Mouse (Mus musculus) mesoderm, embryonic 11.5 days (tissue): ENCODE data around the gene Ggcx.
A peak's percentile ranks its signal among the peaks of the same experiment; 100 is the strongest.

Source experiments
- DNase-seq: peaks from one replicate; pipeline ENCODE4 v3.0.0-alpha.2; 2012; ENCODE audit warnings: low read depth, low spot score

Ggcx gene

DNA sequence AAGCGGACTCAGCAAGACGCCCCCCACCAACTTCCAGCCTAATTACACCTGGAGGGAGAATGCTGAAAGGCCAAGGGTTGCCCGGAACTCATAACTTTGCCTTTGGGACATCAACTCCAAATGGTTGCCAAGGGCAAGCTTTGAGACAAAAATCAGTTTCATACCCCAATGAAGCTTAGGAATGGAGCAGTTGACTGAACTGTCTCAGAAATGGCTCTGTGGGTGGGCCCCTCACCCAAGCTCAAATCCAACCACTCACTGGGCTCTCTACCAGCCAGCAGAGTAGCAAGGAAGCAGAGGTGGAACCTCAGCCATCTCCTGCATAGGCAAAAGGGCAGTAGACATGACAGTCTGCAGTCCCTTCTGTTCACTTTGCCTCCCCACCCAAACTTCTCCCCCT, 26.3 kb upstream of the Ggcx start:
- DNase-seq: no peak

DNA sequence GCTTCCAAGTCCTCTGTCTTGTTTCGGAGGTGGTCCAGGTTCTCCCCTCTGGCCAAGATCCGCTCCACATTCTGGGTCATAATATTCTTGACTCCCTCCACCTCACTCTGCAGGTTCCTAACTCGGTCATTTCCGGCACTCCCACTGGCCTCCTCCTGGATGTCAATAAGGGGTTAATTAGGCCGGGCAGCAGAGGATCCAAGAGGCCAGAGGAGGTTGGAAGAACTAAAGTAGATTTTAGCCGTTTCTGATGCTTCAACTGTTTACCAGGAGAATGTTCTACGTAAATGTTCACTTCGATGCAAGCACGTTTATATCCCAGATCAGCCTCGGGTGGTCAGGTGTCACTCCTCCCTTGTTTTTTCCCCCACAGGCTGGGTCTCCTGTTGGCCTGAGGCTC, 25.8 kb upstream of the Ggcx start:
- DNase-seq: no peak

DNA sequence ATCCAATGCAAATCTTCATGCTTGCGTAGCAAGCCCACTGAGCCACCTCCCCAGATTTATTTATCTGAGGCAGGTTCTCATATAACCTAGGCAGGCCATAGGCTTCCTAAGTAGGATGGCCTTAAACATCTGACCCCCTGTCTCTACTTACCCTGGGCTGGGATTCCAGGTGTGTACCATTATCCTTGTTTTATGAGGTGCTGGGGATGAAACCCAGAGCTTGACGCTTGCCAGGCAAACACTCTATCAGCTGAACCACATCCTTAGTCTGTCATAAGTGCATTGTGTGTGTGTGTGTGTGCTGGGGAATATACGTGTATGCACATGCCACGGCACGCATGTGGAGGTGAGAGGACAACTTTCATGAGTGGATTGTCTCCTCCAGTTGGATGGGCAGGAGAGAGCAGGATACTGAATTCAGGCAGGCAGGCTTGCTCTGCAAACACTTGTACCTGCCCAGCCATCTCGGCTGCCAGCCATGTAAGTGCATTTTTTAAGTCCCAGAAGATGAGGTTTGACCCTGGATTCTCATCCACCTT, 25.2 kb upstream of the Ggcx start:
- no peak for DNase-seq

DNA sequence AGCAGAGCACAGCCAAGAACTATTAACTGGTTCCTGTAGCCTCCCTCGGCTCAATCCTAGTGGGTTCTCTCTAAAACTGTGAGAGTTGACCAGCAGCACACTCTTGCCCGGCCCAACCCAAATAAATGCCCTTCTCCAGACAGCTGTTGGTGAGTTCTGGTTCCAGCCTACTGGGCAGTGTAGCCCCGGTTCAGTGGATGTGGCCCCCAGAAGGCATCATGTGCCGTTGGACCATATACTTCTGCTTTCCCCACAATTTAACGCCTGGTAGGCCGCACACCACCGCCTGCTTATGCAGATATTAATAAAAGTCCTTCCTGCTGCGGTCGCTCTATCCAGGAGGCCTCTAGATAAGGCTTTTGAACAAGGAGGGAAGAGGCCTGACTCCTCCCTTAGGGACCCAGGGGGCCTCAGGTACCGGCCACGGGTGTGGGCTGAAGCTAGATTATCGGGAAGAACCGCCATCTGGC, 24.6 kb upstream of the Ggcx start:
- no peak for DNase-seq

DNA sequence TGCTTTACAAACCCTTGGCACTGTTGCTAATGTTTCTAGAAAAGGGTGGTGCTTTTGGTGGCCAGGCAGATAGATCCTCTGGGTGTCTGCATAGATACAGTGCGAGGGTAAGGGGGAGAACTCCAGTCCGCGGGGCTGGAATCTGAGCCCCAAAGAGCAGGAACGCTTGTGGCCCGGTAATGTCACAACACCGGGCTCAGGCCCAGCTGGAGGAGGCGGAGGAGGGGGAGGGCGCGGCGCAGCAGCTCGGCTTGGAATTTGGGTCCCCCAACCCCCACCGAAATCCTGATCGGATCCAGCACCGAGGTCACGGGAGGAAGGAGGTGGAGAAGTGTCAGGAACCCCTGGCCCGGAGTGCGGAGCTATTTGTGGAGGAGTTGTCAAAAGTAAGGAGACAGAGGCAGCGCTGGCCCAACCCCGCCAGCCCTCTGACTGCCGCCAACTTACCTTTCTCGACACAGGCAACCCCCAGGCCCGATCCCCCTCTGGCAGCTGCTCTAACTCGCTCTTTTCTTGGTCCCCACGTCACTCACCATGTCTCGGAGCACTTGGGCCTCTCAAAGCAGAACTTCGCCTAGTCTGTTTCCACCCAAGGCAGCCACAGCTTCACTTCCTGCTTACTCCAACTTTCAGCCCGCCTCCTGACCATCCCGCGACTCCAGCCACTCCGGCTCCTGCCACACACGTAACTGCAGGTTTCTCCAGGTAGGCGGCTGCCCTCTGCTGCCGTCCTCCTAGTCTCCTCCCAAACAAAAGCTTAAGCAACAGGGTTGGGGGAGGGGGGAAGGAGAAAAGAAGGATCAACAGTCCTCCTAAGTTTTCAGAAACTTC, 24.0 kb upstream of the Ggcx start, which contains the start of gene Vamp8:
TSS of gene Vamp8 (minus strand) at position 763 of the 831 bp plus-strand sequence.
- no peak for DNase-seq

DNA sequence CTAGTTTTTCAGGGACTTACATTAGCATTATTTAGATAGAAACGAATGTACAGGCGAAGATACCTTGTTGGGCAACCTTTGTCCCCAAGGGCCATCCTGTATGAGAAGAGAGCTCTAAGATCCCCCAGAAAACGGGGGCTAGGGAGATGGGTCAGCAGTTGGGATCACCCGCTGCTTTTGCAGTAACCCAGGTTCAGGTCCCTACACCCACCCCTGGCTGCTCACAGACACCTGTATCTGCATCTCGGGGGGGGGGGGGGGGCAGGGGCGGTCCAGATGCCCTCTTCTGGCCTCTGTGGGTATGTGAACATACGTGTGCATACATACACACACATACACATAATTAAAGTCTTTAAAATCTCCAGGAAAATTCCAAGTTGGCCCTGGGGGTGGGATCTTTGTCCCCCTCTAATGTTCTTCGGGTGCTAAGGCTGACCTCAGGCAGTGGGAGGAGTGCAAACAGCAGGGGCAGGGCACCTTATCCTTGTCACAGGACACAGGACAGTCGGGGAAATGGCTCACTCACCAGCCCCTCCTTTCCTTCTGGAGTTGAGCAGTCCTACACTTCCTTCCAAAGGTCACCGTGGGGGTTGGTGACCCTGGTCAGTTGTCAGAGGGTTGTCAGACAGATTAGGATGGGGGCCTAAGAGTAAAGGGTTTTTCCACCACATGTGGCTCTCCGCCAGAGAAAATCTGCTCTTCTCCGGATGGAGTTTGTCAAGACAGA, 23.1 kb upstream of the Ggcx start:
- peak; percentile 59 for DNase-seq

DNA sequence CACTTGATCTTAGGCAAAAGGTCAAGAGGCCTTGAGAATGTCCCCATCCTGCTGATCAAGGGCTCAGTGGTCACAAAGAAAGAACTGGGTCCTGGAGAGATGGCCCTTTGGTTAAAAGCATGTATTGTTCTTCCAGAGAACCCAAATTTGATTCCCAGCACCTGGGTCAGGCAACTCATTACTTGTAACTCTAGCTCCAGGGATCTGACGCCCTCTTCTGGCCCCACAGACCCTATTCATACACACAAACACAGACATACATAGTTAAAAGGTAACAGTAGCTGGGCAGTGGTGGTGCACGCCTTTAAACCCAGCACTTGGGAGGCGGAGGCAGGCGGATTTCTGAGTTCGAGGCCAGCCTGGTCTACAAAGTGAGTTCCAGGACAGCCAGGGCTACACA, 21.8 kb upstream of the Ggcx start:
- DNase-seq: no peak

DNA sequence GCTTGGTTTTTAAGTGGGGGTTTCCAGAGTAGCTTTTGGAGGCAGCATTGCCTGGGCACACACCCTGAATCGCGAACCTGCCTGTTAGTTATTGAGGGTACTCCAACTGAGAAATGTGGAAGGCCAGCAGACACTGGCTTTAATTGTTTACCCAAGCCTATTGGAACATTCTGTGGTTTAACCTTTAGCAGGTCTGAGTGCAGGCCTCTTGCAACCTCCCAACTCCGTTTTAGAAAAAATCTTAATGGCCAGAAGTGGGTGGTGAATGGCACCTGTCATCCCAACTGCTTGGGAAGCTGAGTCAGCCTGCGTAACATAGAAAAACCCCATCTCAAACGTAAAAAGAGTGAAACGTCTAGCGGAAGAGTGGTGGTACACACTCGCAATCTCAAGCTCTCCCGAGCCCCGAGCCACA, 17.3 kb upstream of the Ggcx start:
- no peak for DNase-seq

DNA sequence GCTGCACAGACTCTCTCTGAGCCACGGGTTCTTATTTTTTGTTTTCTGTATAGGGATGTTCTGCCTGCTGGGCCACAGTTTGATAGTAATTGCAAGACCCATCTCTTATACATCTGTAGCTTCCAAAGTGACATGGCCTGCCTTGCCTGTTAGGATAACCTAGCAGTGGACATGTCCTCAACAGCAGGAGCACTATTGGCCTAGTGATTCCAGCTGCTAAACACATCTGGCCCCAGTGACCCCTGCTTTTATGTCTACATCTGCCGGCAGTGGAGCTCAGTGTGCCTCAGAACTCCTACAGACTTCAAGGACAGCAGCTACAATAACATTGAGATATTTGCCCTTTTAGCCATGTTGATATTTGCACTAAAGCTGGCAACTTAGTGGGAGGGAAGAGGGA, 14.1 kb upstream of the Ggcx start:
- no peak for DNase-seq

DNA sequence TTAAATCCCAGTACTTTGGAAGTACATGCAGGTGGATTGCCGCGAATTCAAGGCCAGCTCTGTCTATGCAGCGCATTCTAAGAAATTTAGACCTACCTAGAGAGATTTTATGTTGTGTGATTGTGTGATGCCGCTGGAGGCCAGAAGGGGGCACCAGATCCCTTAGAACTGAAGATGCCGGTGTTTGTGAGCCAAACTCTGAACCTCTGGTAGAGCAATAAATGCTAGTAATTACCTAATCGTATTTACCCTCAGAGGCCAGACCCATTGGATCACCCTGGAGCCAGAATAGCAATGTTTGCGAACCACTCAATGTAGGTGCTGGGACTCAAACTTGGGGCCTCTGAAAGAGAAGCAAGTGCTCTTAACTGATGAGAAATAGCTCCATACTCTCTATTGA, 12.2 kb upstream of the Ggcx start:
- DNase-seq: peak; percentile 77

DNA sequence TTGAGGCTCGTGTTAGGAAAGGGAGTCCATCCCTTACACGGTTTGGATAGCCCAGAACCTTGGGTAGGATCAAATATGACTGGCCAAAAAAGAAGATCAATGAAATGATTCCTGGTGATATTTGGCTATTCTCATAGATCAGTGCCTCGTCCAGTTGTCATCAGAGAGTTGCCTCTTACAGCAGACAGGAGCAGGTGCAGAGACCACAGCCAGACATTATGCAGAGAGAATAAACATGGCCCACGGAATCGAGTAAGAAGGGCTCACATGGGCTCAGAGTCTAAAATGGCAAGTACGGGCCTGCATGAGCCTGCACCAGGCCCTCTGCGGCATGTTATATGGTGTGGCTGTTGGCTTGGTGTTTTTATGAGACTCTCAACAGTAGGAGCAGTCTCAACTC, 8.8 kb upstream of the Ggcx start:
- no peak for DNase-seq

DNA sequence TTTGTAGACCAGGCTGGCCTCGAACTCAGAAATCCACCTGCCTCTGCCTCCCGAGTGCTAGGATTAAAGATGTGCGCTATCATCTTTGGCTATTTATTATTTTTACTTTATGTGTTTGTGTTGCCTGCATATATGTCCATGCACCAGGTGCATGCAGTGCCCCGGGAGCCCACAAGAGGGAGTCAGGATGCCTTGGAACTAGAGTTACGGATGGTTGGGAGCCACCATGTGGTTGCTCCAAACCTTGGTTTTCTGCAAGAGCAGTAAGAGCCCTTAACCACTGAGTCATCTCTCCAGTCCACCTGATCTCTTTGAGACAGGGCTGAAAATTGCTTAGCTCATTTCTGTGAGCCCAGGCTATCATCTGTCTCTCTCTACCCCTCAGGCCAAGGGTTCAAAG, 7.0 kb upstream of the Ggcx start:
- DNase-seq: peak; percentile 92

DNA sequence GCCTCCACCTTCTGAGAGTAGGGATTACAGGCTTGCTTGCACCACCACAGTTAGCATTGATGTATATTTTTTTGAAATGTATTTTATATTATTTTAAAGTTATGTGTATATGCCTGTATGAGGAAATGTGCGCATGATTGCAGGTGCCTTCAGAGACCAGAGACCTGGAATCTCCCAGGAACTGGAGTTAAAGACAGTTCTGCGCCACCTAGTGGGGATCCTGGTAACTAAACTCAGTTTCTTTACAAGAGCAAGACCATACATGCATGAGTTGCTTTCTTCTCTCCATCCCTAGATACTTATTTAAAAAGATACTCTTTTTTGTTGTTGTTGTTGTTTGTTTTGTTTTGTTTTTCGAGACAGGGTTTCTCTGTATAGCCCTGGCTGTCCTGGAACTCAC, 4.5 kb upstream of the Ggcx start:
- DNase-seq: peak; percentile 82

DNA sequence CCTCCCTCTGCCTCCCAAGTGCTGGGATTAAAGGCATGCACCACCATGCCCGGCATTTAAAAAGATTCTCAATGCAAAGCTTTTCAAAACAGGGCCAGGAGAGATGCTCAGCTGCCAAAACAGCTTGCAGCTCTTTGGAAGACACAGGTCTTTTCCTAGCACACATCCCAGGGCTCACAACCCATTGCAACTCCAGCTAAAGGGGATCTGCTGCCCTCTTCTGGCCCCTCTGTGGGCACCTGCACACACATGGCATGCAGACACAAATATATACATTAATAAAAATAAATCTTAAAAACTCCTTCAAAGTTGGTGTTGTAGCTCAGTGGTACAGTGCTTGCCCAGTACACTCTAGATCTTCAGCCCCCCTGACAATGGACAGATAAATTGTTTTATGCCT, 4.1 kb upstream of the Ggcx start:
- no peak for DNase-seq

DNA sequence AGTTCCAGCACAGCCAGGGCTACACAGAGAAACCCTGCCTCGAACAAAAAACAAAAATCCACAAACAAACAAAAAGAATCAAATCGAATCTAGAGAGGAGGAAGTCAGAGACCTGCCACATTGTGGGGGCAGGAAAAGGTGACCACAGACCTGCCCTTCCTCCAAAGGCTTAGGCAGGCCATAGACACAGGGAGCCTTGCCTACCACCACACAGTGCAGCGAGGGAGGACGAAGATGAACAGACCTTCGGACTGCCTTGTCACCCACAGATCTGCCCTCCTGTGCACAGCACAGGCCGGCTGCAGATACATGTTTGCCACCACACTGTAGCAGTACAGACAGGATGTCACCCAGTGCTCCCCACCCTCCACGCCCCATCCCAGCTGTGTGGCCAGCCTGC, 3.6 kb upstream of the Ggcx start:
- DNase-seq: no peak

DNA sequence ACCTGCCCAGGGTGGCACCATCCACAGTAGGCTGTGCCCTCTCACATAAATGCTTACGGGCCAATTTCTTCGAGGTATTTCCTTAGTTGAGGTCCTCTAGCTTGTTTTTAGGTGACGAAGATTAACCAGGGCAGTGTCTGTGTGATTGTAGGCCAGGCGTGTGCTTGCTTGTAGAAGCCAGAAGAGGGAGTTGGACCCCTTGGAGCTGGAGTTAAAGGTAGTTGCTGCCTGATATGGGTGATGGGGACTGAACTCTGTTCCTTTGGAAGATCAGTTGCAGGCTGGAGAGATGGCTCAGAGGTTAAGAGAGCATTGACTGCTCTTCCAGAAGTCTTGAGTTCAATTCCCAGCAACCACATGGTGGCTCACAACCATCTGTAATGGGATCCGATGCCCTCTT, 1.1 kb downstream of the Ggcx start:
- no peak for DNase-seq

DNA sequence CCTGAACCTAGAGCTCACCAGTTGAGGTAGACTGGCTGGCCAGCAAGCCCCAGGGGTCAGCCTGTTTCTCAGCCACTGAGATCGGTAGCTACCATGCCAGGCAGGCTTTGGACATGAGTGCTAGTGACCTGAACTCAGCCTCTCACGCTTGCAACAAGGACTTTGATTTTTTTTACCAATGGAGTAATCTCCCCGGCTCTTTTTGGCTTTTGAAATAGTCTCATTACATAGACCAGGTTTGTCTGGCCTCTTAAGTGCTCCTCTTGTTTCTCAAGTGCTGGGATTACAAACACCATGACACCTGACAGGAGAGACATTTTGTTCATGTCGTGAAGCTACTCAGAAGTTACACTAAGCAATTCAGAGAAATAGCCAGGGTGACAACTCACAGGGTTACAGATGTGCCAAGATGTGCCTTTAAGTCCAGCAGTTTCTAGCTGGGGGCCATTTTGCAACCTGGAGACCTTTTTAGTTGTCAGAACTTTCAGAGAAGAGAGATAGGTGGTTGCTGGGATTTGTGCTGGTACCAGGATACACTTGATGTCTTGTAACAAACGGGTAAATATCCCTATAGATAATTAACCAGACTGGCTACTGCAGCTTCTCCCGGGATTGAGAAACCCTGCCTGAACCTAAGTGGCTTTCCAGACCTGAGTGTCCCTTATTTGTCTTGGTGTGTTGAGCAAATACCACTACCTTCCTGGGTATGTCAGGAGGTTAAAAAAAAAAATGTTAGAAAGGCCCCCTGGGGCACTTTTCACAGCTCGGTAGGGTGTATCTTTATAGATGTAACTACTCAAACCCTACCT, 2.1 kb downstream of the Ggcx start:
- DNase-seq: no peak

DNA sequence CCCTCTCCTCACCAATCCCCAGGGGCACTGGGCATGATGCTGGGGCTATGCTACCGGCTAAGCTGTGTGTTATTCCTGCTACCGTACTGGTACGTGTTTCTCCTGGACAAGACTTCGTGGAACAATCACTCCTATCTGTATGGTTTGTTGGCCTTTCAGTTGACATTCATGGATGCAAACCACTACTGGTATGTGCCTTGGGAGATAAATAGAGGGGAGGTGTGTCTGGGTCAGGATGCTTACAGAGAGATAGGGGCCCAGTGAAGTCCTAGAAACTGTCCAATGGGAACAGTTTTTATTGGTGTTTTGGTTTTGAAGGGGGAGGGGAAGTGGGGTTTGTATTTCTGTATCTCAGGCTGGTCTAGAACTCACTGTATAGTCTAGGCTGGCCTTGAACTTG, 4.2 kb downstream of the Ggcx start:
- no peak for DNase-seq

DNA sequence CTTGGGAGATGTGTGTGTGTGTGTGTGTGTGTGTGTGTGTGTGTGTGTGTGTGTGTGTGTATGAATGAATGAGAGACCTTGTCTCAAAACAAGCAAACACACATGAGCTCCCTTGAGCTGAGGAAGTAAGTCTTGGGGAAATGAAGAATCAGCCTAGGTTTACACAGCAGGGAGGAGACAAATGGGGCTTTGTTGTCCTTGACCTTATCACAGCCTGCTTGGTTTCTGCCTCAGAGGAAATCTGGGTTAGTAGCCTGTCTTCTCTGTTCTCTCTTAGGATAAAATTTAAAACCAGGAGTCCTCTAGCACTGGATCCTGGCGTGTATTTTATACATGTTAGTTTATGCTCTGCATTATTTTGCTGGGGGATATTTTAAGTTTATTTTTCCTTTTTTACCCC, 5.7 kb downstream of the Ggcx start:
- DNase-seq: no peak

DNA sequence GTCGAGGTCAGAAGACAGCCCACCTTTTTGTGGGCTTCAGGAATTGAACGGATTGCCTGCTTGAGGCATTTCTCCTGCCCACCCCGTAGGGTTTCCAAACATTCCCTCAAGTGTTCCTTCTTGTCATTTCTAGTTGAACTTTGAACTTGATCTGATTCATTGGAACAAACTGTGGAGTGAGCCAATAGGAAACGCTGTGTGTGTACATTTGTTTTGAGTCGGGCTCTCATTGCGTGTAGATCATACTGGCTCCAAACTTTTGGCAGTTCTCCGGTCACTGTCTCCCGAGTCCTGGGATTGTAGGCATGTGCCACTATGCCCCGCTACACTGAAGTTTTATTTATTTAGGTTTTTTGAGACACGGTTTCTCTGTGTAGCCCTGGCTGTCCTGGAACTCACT, 6.8 kb downstream of the Ggcx start:
- no peak for DNase-seq

DNA sequence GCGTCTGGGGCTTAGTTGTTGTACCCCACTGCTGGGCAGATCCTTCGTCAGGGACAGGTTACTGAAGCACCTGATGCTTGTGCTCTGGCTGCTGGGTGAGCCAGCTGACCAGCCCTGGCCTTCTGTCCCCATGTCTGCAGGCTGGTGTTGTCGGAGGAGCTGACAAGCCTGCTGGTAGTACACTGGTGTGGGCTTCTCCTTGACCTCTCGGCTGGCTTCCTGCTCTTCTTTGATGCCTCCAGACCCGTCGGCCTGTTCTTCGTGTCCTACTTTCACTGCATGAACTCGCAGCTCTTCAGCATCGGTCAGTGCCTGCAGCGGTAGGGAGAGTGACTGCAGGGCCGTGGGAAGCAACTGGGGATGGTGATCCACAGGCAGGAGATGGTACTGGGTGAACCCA, 11.5 kb downstream of the Ggcx start:
- DNase-seq: no peak

DNA sequence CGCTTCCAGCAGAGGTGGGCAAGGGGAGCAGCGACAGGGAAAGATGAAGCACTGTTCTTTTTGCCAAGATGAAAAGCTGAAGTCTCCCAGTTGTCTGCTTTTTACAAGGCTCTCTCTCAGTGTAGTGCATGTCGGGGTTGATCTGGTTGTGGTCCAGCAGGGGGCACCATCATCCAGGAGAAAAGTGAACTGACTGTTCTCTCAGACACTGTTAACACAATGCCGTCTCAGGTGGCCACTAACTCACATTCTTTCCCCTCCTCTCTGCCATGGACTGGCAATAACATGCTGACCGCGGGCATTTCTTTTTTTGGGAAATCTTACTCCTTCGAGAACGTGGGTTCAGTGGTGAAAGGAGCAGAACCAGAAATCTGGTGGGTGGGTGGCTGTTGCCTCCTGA, 13.9 kb downstream of the Ggcx start:
- peak; percentile 83 for DNase-seq
